Mouse (Mus musculus): ENCODE data around the gene Denr.

GRCm38 (mm10) chr5:123906146-123906975 is 614 bp upstream of the Denr start:
- TF ChIP-seq GATA1 (IDR thresholded peaks at IDR 0.05; ENCODE audit: low read length) (no peak), TAL1 (IDR thresholded peaks at IDR 0.05; ENCODE audit: low read length) (no peak)
